Mouse (Mus musculus) heart, embryonic 12.5 days (tissue): ENCODE measurements at regions not wholly inside any gene's neighbourhood (a gene's known extent, or its start where the extent isn't known, plus 50 kb on each side); places are given as distances from the start of the nearest gene placed in this dataset.

Experiments
- ATAC-seq: fragments of 200-750 bp; cut with Nextera tagmentation; 2 replicates; pipeline ENCODE4 v1.8.0; 2017; ENCODE audit warnings: moderate TSS enrichment, moderate library complexity; ENCODE audit not compliant: insufficient number of reproducible peaks, low FRiP score
- H3K27ac ChIP-seq: fragments of 300-500 bp; sonication (generic); 2 replicates; pipeline ENCODE4 v1.5.1; 2016; ENCODE audit warnings: mild to moderate bottlenecking, moderate library complexity; ENCODE audit not compliant: poor library complexity, severe bottlenecking
- H3K27me3 ChIP-seq: fragments of 300-500 bp; sonication (generic); replicated peaks from 2 replicates; pipeline ENCODE4 v1.6.1; 2016; ENCODE audit warnings: mild to moderate bottlenecking, moderate library complexity
- H3K36me3 ChIP-seq: fragments of 300-500 bp; sonication (generic); 2 replicates; pipeline ENCODE4 v1.6.1; 2016; ENCODE audit warnings: mild to moderate bottlenecking, moderate library complexity
- H3K4me1 ChIP-seq: fragments of 300-500 bp; sonication (generic); replicated peaks from 2 replicates; pipeline ENCODE4 v1.6.1; 2016; ENCODE audit warnings: mild to moderate bottlenecking
- H3K4me2 ChIP-seq: fragments of 300-500 bp; sonication (generic); 2 replicates; pipeline ENCODE4 v1.6.1; 2016; ENCODE audit warnings: mild to moderate bottlenecking, moderate library complexity
- H3K4me3 ChIP-seq: fragments of 300-500 bp; sonication (generic); 2 replicates; pipeline ENCODE4 v1.5.1; 2016; ENCODE audit warnings: mild to moderate bottlenecking
- H3K9ac ChIP-seq: fragments of 300-500 bp; sonication (generic); 2 replicates; pipeline ENCODE4 v1.6.1; 2016; ENCODE audit warnings: mild to moderate bottlenecking, moderate library complexity
- H3K9me3 ChIP-seq: fragments of 300-500 bp; sonication (generic); replicated peaks from 2 replicates; pipeline ENCODE4 v1.6.1; 2016; ENCODE audit warnings: mild to moderate bottlenecking, moderate library complexity
- WGBS: fragments of 180-500 bp; shearing (Covaris S2); methylation state at CpG from one replicate; pipeline ENCODE4 v1.1.7; 2016; 5-methylcytosine and 5-hydroxymethylcytosine counted together

DNA sequence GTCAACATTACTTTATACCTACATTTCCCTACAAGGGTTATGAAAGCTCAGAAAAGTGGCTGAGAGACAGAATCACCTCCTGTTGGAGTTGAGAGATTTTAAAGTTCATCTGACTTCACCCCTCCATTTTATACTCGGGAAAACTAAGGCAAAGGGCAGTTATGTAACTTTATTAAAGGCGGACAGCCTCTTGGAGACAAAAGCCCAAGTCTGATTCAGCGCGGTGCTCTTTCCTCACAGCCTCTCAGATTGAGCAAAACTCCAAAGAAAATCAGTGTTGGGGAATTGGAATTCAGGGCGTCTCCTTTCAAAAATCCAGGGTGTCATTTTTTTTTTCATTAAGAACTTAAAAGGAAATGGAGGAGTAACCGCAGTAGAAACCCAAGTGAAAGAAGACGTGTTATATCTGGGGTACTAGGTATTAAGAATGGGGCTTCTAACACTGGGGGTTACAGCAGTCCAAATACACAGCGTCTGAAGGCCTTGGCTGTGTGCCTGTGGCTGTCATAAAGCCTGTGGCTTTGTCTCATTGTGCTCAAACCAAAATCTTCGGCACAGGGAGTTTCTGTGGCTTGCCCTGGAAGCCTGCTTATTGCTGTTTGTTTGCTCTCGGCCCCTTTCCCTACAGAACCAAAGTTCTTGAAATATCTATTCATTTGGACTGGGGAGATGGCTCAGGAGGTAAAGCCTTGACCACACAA lies 137.7 kb upstream of the Mkln1 start:
- no peak overlapping the region for H3K4me2 ChIP-seq
- H3K36me3 ChIP-seq, result no peaks in the 10 kb centered on the region
- H3K4me3 ChIP-seq, result no peak overlapping the region
- no peak for ATAC-seq
- H3K27me3 ChIP-seq, result no peaks in the 10 kb centered on the region
- no peak overlapping the region for H3K27ac ChIP-seq
- H3K4me1 ChIP-seq, result no peaks in the 10 kb centered on the region
- WGBS, result 82% methylated on average over 10 of the region's 10 CpGs
- no peaks in the 10 kb centered on the region for H3K9me3 ChIP-seq
- no peak overlapping the region for H3K9ac ChIP-seq

DNA sequence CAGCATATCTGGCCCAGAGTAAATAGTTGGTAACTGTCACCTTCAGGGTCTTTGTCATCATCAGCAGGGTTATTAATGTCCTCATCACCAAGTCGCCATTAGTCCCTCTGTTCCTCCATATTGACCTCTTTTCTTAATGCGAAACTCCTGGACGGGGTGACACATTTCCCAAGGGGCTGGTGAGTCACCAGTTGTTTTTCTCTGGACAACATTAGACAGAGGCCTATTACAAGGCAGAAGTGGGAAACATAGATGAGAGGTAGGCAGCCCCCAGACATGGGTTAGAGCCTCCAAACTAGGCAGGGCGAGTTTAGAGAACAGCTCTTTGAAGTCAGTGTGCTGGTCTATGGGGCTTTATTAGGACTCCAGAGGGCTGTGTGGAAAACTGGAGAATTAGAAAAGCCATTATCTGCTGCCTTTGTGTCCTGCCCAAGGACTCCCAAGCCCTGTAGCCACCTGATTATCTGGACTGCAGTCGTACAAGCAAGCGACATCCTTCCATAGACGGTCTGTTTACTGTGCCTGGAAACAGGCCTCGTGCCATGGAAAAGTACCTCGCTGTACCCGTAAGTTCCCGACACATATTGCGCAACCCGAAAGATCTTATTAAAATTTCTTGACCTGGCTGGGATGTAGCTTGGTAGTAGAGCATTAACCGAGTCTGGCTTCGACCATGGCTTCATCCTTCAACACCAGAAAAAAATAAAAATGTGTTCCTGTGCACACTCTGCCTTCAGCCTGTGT lies 136.6 kb upstream of the Mkln1 start:
- Histone ChIP-seq H3K36me3 (no peaks in the 10 kb centered on the region), H3K27ac (no peak overlapping the region), H3K4me1 (no peaks in the 10 kb centered on the region), H3K4me2 (no peak overlapping the region), H3K27me3 (no peaks in the 10 kb centered on the region), H3K4me3 (no peak overlapping the region), H3K9ac (no peak overlapping the region), H3K9me3 (no peaks in the 10 kb centered on the region)
- ATAC-seq, result no peak
- WGBS, result 82% methylated on average over 15 of the region's 15 CpGs

DNA sequence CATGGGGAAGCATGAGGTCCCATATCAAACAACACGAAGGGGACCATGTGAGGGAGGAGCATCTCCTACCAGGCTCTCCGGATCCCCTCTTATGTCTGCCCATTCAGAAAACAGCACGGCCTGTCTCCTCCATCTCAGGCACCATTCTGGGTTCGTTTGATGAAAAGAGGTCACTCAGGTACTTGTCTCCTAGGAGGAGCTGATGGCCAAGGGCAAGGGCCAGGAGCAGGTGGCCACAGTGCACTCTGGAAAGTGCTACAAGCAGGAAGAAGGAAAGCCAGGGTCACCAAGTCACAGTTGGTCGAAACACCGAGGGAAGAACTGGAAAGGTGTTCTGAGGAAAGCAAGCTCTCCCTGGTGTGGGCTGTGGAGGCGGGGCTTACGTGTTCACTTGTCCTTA lies 135.9 kb upstream of the Mkln1 start:
- ATAC-seq, result no peak
- H3K4me2 ChIP-seq, result no peak overlapping the region
- 80% methylated on average over 8 of the region's 8 CpGs for WGBS
- H3K4me3 ChIP-seq, result no peak overlapping the region
- no peak overlapping the region for H3K9ac ChIP-seq
- H3K36me3 ChIP-seq, result no peaks in the 10 kb centered on the region
- no peaks in the 10 kb centered on the region for H3K4me1 ChIP-seq
- H3K9me3 ChIP-seq, result no peaks in the 10 kb centered on the region
- H3K27me3 ChIP-seq, result no peaks in the 10 kb centered on the region
- H3K27ac ChIP-seq, result no peak overlapping the region

- ATAC-seq, result no peak
Observed at GRCm38 (mm10) chr6:31263821-31264220, 134.7 kb upstream of the Mkln1 start.

GRCm38 (mm10) chr6:31266441-31267040 lies 132.0 kb upstream of the Mkln1 start:
- H3K36me3 ChIP-seq, result no peaks in the 10 kb centered on the region
- whole genome bisulfite sequencing, result 60% methylated on average over 17 of the region's 17 CpGs
- no peak overlapping the region for H3K4me2 ChIP-seq
- H3K9ac ChIP-seq, result no peak overlapping the region
- 0 out of 2 replicates have a peak, but pooled peaks cover 6% of the 10 kb centered on the region for H3K27me3 ChIP-seq
- no peak overlapping the region for H3K27ac ChIP-seq
- no peak overlapping the region for H3K4me3 ChIP-seq
- H3K9me3 ChIP-seq, result no peaks in the 10 kb centered on the region
- H3K4me1 ChIP-seq, result no peaks in the 10 kb centered on the region
- ATAC-seq, result no peak

More at GRCm38 (mm10) chr6:31263821-31264220, 134.7 kb upstream of the Mkln1 start:
- H3K4me3 ChIP-seq, result no peak overlapping the region
- no peak overlapping the region for H3K4me2 ChIP-seq
- H3K27ac ChIP-seq, result no peak overlapping the region
- H3K27me3 ChIP-seq, result 0 out of 2 replicates have a peak, but pooled peaks cover 4% of the 10 kb centered on the region
- no peaks in the 10 kb centered on the region for H3K36me3 ChIP-seq
- H3K4me1 ChIP-seq, result no peaks in the 10 kb centered on the region
- 80% methylated on average over 6 of the region's 6 CpGs for WGBS
- H3K9me3 ChIP-seq, result no peaks in the 10 kb centered on the region
- no peak overlapping the region for H3K9ac ChIP-seq

DNA sequence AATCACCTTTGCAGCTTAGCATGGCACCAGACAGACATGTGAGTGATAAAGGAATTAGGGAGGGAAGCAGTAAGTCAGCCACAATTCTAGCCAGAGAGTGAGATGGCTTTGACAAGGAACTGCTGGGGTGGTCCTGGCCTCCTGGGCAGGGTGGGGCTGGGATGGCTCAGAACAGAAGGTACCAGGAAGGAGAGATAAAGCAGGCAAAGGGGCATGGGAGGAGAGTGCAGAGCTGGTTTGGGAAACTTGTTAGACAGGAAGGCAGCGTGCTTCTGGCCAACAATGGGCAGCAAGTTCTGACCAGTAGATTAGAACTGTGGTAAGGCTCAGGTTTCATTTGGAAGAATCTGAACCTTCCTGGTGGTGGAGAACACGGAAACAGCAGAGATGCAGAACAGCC lies 130.5 kb upstream of the Mkln1 start:
- Histone ChIP-seq H3K4me3 (no peak overlapping the region), H3K27ac (no peak overlapping the region), H3K9me3 (no peaks in the 10 kb centered on the region), H3K27me3 (0 out of 2 replicates have a peak, but pooled peaks cover 6% of the 10 kb centered on the region), H3K36me3 (no peaks in the 10 kb centered on the region), H3K4me1 (no peaks in the 10 kb centered on the region), H3K4me2 (no peak overlapping the region), H3K9ac (no peak overlapping the region)
- no peak for ATAC-seq
- WGBS, result 49% methylated on average over 2 of the region's 2 CpGs

GRCm38 (mm10) chr6:31273816-31274215 lies 124.7 kb upstream of the Mkln1 start:
- no peaks in the 10 kb centered on the region for H3K4me1 ChIP-seq
- H3K4me2 ChIP-seq, result no peak overlapping the region
- H3K9me3 ChIP-seq, result no peaks in the 10 kb centered on the region
- WGBS, result 55% methylated on average over 5 of the region's 5 CpGs
- 0 out of 2 replicates have a peak, but pooled peaks cover 1% of the 10 kb centered on the region for H3K27me3 ChIP-seq
- ATAC-seq, result no peak
- no peaks in the 10 kb centered on the region for H3K36me3 ChIP-seq
- H3K4me3 ChIP-seq, result no peak overlapping the region
- H3K27ac ChIP-seq, result no peak overlapping the region
- H3K9ac ChIP-seq, result no peak overlapping the region

GRCm38 (mm10) chr6:31274236-31274635 lies 124.3 kb upstream of the Mkln1 start:
- no peak for ATAC-seq

DNA sequence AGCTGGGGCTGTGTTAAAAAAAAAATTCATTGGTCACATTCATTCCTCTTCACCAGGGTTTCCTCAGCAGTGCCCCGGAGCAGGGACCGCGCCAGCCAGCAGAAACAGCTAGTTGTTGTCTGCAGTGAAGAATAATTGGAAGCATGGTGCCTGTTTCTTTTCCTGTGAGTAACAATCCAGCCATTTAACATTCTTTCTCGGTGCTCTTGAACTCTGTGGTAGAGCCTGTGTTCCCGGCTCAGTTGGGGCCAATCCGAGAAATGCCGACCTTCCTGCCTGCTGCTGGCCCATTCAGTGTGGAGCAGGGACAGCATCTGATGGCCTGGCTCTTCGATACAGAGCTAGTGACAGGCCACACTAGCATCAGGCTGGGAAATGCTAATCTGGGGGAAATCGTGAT lies 120.7 kb upstream of the Mkln1 start:
- H3K27ac ChIP-seq, result no peak overlapping the region
- H3K9me3 ChIP-seq, result no peaks in the 10 kb centered on the region
- no peak overlapping the region for H3K4me3 ChIP-seq
- no peaks in the 10 kb centered on the region for H3K4me1 ChIP-seq
- no peak for ATAC-seq
- no peak overlapping the region for H3K9ac ChIP-seq
- no peaks in the 10 kb centered on the region for H3K36me3 ChIP-seq
- WGBS, result 70% methylated on average over 9 of the region's 9 CpGs
- no peak overlapping the region for H3K4me2 ChIP-seq
- no peaks in the 10 kb centered on the region for H3K27me3 ChIP-seq

More at GRCm38 (mm10) chr6:31274236-31274635, 124.3 kb upstream of the Mkln1 start:
- no peak overlapping the region for H3K4me2 ChIP-seq
- H3K36me3 ChIP-seq, result no peaks in the 10 kb centered on the region
- H3K27ac ChIP-seq, result no peak overlapping the region
- no peaks in the 10 kb centered on the region for H3K27me3 ChIP-seq
- WGBS, result 17% methylated on average over 11 of the region's 11 CpGs
- no peaks in the 10 kb centered on the region for H3K9me3 ChIP-seq
- H3K4me1 ChIP-seq, result no peaks in the 10 kb centered on the region
- no peak overlapping the region for H3K9ac ChIP-seq
- no peak overlapping the region for H3K4me3 ChIP-seq

DNA sequence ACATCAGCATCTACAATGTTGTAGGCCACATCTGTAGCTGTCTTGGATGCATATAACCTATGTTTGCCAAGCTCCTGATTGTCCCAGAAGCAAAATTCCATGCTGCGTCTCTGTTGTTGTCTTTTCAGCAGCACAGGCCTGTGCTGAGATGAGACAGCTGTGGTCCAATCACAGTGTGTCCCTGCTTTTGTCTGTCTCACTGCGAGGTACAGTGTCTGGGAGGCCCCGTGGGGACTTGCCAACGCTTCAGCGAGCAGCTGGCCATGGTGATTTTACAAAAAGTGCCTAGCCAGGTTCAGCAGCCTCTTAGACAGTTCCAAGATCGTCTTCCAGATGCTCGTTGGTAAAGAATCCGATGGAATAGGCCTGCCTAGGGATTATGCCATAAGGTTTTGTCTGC lies 114.6 kb upstream of the Mkln1 start:
- H3K4me3 ChIP-seq, result no peak overlapping the region
- no peak overlapping the region for H3K9ac ChIP-seq
- H3K27me3 ChIP-seq, result no peaks in the 10 kb centered on the region
- H3K4me1 ChIP-seq, result peaks cover 11% of the 10 kb centered on the region
- WGBS, result 64% methylated on average over 8 of the region's 8 CpGs
- no peaks in the 10 kb centered on the region for H3K36me3 ChIP-seq
- no peak overlapping the region for H3K27ac ChIP-seq
- H3K4me2 ChIP-seq, result no peak overlapping the region
- ATAC-seq, result no peak
- H3K9me3 ChIP-seq, result no peaks in the 10 kb centered on the region

- no peak for ATAC-seq
- H3K4me3 ChIP-seq, result no peak overlapping the region
- H3K36me3 ChIP-seq, result no peaks in the 10 kb centered on the region
- no peaks in the 10 kb centered on the region for H3K27me3 ChIP-seq
- H3K4me2 ChIP-seq, result no peak overlapping the region
- no peak overlapping the region for H3K27ac ChIP-seq
- H3K9ac ChIP-seq, result no peak overlapping the region
- H3K4me1 ChIP-seq, result peaks cover 14% of the 10 kb centered on the region
- no peaks in the 10 kb centered on the region for H3K9me3 ChIP-seq
- WGBS, result 77% methylated on average over 10 of the region's 10 CpGs
Observed at GRCm38 (mm10) chr6:31284390-31284789, 114.1 kb upstream of the Mkln1 start.
